15 mouse cellular contexts compared by ENCODE assay signal in genomic region chr12:99298851-99299600, GRCm38 (mm10).
DNase-seq lines count a peak whose midpoint lies in the region; ATAC-seq lines count a peak whose summit lies in the region.
"Had no signal": no experiment of that assay in that cellular context is flagged by ENCODE, and none has a peak within 500 bp of the region (broad histone marks: within the 10 kb centered on the region; RNA-seq: fewer than 3 reads in every experiment).

No protein-coding gene starts in this region.

- no peak overlapping the region for H3K9ac ChIP-seq in forebrain, embryonic 16.5 days (replicated peaks; ENCODE audit: low read depth, low read length)
- peak overlapping the region; percentile 28; the same call in 1 of the 2 replicates for H3K9ac ChIP-seq in midbrain, embryonic 12.5 days (replicated peaks)
- H3K9ac ChIP-seq: intestine, embryonic 15.5 days; limb, embryonic 15.5 days had no signal

- intact Hi-C loops in left cerebral cortex, postnatal 4 days (cut with DNase I) = no loop called here

- H3K4me1 ChIP-seq in forebrain, embryonic 16.5 days (replicated peaks; ENCODE audit: control insufficient read depth, insufficient read depth, low read length) = peaks cover 36% of the 10 kb centered on the region
- peaks cover 55% of the 10 kb centered on the region for H3K4me1 ChIP-seq in midbrain, embryonic 12.5 days

- peak; percentile 26 for DNase-seq in embryo, embryonic 10.5 days (ENCODE audit: low spot score)
- DNase-seq in embryo, embryonic 9.5 days (ENCODE audit: extremely low spot score) = no peak
- DNase-seq in ZHBTc4 (ENCODE audit: low read depth, low spot score) = peak; percentile 53
- DNase-seq in urinary bladder, adult 18-20 months (ENCODE audit: low spot score in 2 of 2) = no peak
- no peak for DNase-seq in thymus, postnatal 36 days
- DNase-seq in left cerebral cortex, postnatal 4 days = no peak
- DNase-seq: cerebellum, adult 2 months; gastrocnemius, postnatal 25 days; kidney, postnatal 25 days had no signal

- H3K4me3 ChIP-seq in forebrain, embryonic 16.5 days (replicated peaks; ENCODE audit: low read length) = no peak overlapping the region
- no peak overlapping the region for H3K4me3 ChIP-seq in midbrain, embryonic 12.5 days
- H3K4me3 ChIP-seq: intestine, embryonic 15.5 days; left cerebral cortex, adult 2 months; limb, embryonic 15.5 days had no signal

- H3K27me3 ChIP-seq in forebrain, embryonic 16.5 days (replicated peaks; ENCODE audit: control insufficient read depth, insufficient read depth, low read length) = no peaks in the 10 kb centered on the region
- H3K27me3 ChIP-seq in midbrain, embryonic 12.5 days = no peaks in the 10 kb centered on the region; the same call in 1 of the 2 replicates
- H3K27me3 ChIP-seq: intestine, embryonic 15.5 days; limb, embryonic 15.5 days had no signal

- 22% methylated on average over 12 of the region's 12 CpGs for WGBS in forebrain, embryonic 16.5 days
- 9% methylated on average over 12 of the region's 12 CpGs for WGBS in midbrain, embryonic 12.5 days

- H3K36me3 ChIP-seq in forebrain, embryonic 16.5 days (ENCODE audit: control insufficient read depth, insufficient read depth) = no peaks in the 10 kb centered on the region
- no peaks in the 10 kb centered on the region for H3K36me3 ChIP-seq in midbrain, embryonic 12.5 days
- H3K36me3 ChIP-seq: G1E; intestine, embryonic 15.5 days; limb, embryonic 15.5 days had no signal

- H3K9me3 ChIP-seq in forebrain, embryonic 16.5 days (ENCODE audit: control insufficient read depth, low read length) = no peaks in the 10 kb centered on the region
- H3K9me3 ChIP-seq in midbrain, embryonic 12.5 days = no peaks in the 10 kb centered on the region
- H3K9me3 ChIP-seq: intestine, embryonic 15.5 days; limb, embryonic 15.5 days had no signal

- H3K4me2 ChIP-seq in forebrain, embryonic 16.5 days (ENCODE audit: low read length) = no peak overlapping the region
- H3K4me2 ChIP-seq in midbrain, embryonic 12.5 days (replicated peaks) = peak overlapping the region; percentile 25
- H3K4me2 ChIP-seq: intestine, embryonic 15.5 days; limb, embryonic 15.5 days had no signal

- peak overlapping the region; percentile 56 for H3K27ac ChIP-seq in forebrain, embryonic 16.5 days (ENCODE audit: low read length)
- peak overlapping the region; percentile 69 for H3K27ac ChIP-seq in midbrain, embryonic 12.5 days (replicated peaks)
- H3K27ac ChIP-seq: intestine, embryonic 15.5 days; left cerebral cortex, adult 2 months; limb, embryonic 15.5 days had no signal

- no peak for ATAC-seq in forebrain, embryonic 16.5 days
- ATAC-seq in midbrain, embryonic 12.5 days (ENCODE audit: low FRiP score, low read depth) = peak; percentile 57; the same call in 1 of the 2 replicates
- ATAC-seq: intestine, embryonic 15.5 days had no signal

Comparison
In these comparisons a context has a peak if more than half of its experiments do, and no peak if none do; other contexts are left out.
1. DNase-seq: peak in embryo, embryonic 10.5 days (single experiment) and ZHBTc4 (single experiment); none in embryo, embryonic 9.5 days (single experiment), urinary bladder, adult 18-20 months (0 of 2), thymus, postnatal 36 days (0 of 2) and left cerebral cortex, postnatal 4 days (single experiment).